Mouse (Mus musculus): ENCODE measurements at regions not wholly inside any gene's neighbourhood (a gene's known extent, or its start where the extent isn't known, plus 50 kb on each side); places are given as distances from the start of the nearest gene placed in this dataset.
A peak's percentile ranks its signal among the peaks of the same experiment; 100 is the strongest.
"Not testable (repeated sequence)": the region's sequence is repeated elsewhere in the genome, so short reads cannot be mapped to it uniquely, and the experiment has no call there.

GRCm38 (mm10) chr10:22556401-22556800, 88.4 kb upstream of the Slc2a12 start:
- H3K9me3 ChIP-seq (ENCODE audit: low read length); ATAC-seq (ENCODE audit: low FRiP score, low TSS enrichment); H3K36me3 ChIP-seq (ENCODE audit: insufficient read depth, low read length); H3K4me3 ChIP-seq (ENCODE audit: low read length); H3K9ac ChIP-seq (replicated peaks; ENCODE audit: low read length); H3K27me3 ChIP-seq (ENCODE audit: insufficient read depth, low read length); H3K27ac ChIP-seq (ENCODE audit: low read length); H3K4me1 ChIP-seq (ENCODE audit: insufficient read depth, low read length); H3K4me2 ChIP-seq (replicated peaks; ENCODE audit: low read depth, low read length): not testable (repeated sequence)
- 88% methylated on average over 2 of the region's 2 CpGs for WGBS

GRCm38 (mm10) chr10:22569250-22570010, 75.4 kb upstream of the Slc2a12 start:
- ATAC-seq (ENCODE audit: low FRiP score, low TSS enrichment) = peak; percentile 74
- not testable (repeated sequence) for H3K4me3 ChIP-seq (ENCODE audit: low read length); H3K9me3 ChIP-seq (ENCODE audit: low read length); H3K4me2 ChIP-seq (replicated peaks; ENCODE audit: low read depth, low read length); H3K9ac ChIP-seq (replicated peaks; ENCODE audit: low read length); H3K4me1 ChIP-seq (ENCODE audit: insufficient read depth, low read length); H3K36me3 ChIP-seq (ENCODE audit: insufficient read depth, low read length); H3K27ac ChIP-seq (ENCODE audit: low read length); H3K27me3 ChIP-seq (ENCODE audit: insufficient read depth, low read length)
- 25% methylated on average over 14 of the region's 16 CpGs for WGBS

GRCm38 (mm10) chr10:22574048-22574447, 70.8 kb upstream of the Slc2a12 start:
- not testable (repeated sequence) for H3K4me3 ChIP-seq (ENCODE audit: low read length); H3K9ac ChIP-seq (replicated peaks; ENCODE audit: low read length); H3K4me2 ChIP-seq (replicated peaks; ENCODE audit: low read depth, low read length); H3K27me3 ChIP-seq (ENCODE audit: insufficient read depth, low read length); H3K4me1 ChIP-seq (ENCODE audit: insufficient read depth, low read length); H3K27ac ChIP-seq (ENCODE audit: low read length); H3K9me3 ChIP-seq (ENCODE audit: low read length); H3K36me3 ChIP-seq (ENCODE audit: insufficient read depth, low read length)
- peak; percentile 92 for ATAC-seq (ENCODE audit: low FRiP score, low TSS enrichment)
- WGBS = 24% methylated on average over 4 of the region's 4 CpGs

- not testable (repeated sequence) for H3K4me2 ChIP-seq (replicated peaks; ENCODE audit: low read depth, low read length)
Measured at GRCm38 (mm10) chr10:22579426-22579825, 65.4 kb upstream of the Slc2a12 start.

GRCm38 (mm10) chr10:22581300-22581699, 63.5 kb upstream of the Slc2a12 start:
- H3K4me3 ChIP-seq (ENCODE audit: low read length); H3K36me3 ChIP-seq (ENCODE audit: insufficient read depth, low read length); H3K9me3 ChIP-seq (ENCODE audit: low read length); H3K27ac ChIP-seq (ENCODE audit: low read length); H3K4me1 ChIP-seq (ENCODE audit: insufficient read depth, low read length); H3K9ac ChIP-seq (replicated peaks; ENCODE audit: low read length); H3K27me3 ChIP-seq (ENCODE audit: insufficient read depth, low read length); ATAC-seq (ENCODE audit: low FRiP score, low TSS enrichment); H3K4me2 ChIP-seq (replicated peaks; ENCODE audit: low read depth, low read length): not testable (repeated sequence)
- 89% methylated on average over 9 of the region's 9 CpGs for WGBS

More at GRCm38 (mm10) chr10:22579426-22579825, 65.4 kb upstream of the Slc2a12 start:
- not testable (repeated sequence) for H3K27me3 ChIP-seq (ENCODE audit: insufficient read depth, low read length); H3K9ac ChIP-seq (replicated peaks; ENCODE audit: low read length); H3K4me3 ChIP-seq (ENCODE audit: low read length); H3K36me3 ChIP-seq (ENCODE audit: insufficient read depth, low read length); H3K9me3 ChIP-seq (ENCODE audit: low read length); H3K4me1 ChIP-seq (ENCODE audit: insufficient read depth, low read length); H3K27ac ChIP-seq (ENCODE audit: low read length)
- peak; percentile 75; the same call in 1 of the 2 replicates for ATAC-seq (ENCODE audit: low FRiP score, low TSS enrichment)
- WGBS = 15% methylated on average over 3 of the region's 3 CpGs

GRCm38 (mm10) chr10:22583306-22583705, 61.5 kb upstream of the Slc2a12 start:
- not testable (repeated sequence) for H3K27me3 ChIP-seq (ENCODE audit: insufficient read depth, low read length); H3K27ac ChIP-seq (ENCODE audit: low read length); H3K9me3 ChIP-seq (ENCODE audit: low read length); H3K4me2 ChIP-seq (replicated peaks; ENCODE audit: low read depth, low read length); H3K36me3 ChIP-seq (ENCODE audit: insufficient read depth, low read length); H3K9ac ChIP-seq (replicated peaks; ENCODE audit: low read length); H3K4me1 ChIP-seq (ENCODE audit: insufficient read depth, low read length); H3K4me3 ChIP-seq (ENCODE audit: low read length); ATAC-seq (ENCODE audit: low FRiP score, low TSS enrichment)
- WGBS = 100% methylated on average over 2 of the region's 2 CpGs

- 88% methylated on average over 1 of the region's 1 CpGs for WGBS
- H3K9ac ChIP-seq (replicated peaks; ENCODE audit: low read length); H3K4me1 ChIP-seq (ENCODE audit: insufficient read depth, low read length); H3K9me3 ChIP-seq (ENCODE audit: low read length); ATAC-seq (ENCODE audit: low FRiP score, low TSS enrichment); H3K27me3 ChIP-seq (ENCODE audit: insufficient read depth, low read length); H3K4me3 ChIP-seq (ENCODE audit: low read length); H3K36me3 ChIP-seq (ENCODE audit: insufficient read depth, low read length); H3K4me2 ChIP-seq (replicated peaks; ENCODE audit: low read depth, low read length); H3K27ac ChIP-seq (ENCODE audit: low read length): not testable (repeated sequence)
Measured at GRCm38 (mm10) chr10:22588587-22588986, 56.2 kb upstream of the Slc2a12 start.

- not testable (repeated sequence) for H3K27me3 ChIP-seq (ENCODE audit: insufficient read depth, low read length); H3K4me2 ChIP-seq (replicated peaks; ENCODE audit: low read depth, low read length); H3K9me3 ChIP-seq (ENCODE audit: low read length); H3K27ac ChIP-seq (ENCODE audit: low read length); H3K4me1 ChIP-seq (ENCODE audit: insufficient read depth, low read length); H3K9ac ChIP-seq (replicated peaks; ENCODE audit: low read length); H3K4me3 ChIP-seq (ENCODE audit: low read length); H3K36me3 ChIP-seq (ENCODE audit: insufficient read depth, low read length)
- 45% methylated on average over 4 of the region's 4 CpGs for WGBS
- ATAC-seq (ENCODE audit: low FRiP score, low TSS enrichment) = peak; percentile 35; the same call in 1 of the 2 replicates
Measured at GRCm38 (mm10) chr10:22591664-22592063, 53.1 kb upstream of the Slc2a12 start.

- H3K27me3 ChIP-seq (ENCODE audit: insufficient read depth, low read length); H3K9ac ChIP-seq (replicated peaks; ENCODE audit: low read length); H3K4me3 ChIP-seq (ENCODE audit: low read length); H3K9me3 ChIP-seq (ENCODE audit: low read length); H3K36me3 ChIP-seq (ENCODE audit: insufficient read depth, low read length); H3K4me1 ChIP-seq (ENCODE audit: insufficient read depth, low read length); H3K4me2 ChIP-seq (replicated peaks; ENCODE audit: low read depth, low read length): not testable (repeated sequence)
- 0 out of 2 replicates have a peak overlapping the region, but pooled peaks have one; percentile 34 for H3K27ac ChIP-seq (ENCODE audit: low read length)
- WGBS = 30% methylated on average over 4 of the region's 4 CpGs
- ATAC-seq (ENCODE audit: low FRiP score, low TSS enrichment) = peak; percentile 75
Measured at GRCm38 (mm10) chr10:22592189-22592603, 52.6 kb upstream of the Slc2a12 start.

GRCm38 (mm10) chr10:22592752-22593151, 52.1 kb upstream of the Slc2a12 start:
- not testable (repeated sequence) for ATAC-seq (ENCODE audit: low FRiP score, low TSS enrichment); H3K4me2 ChIP-seq (replicated peaks; ENCODE audit: low read depth, low read length)

More at GRCm38 (mm10) chr10:22592752-22593151, 52.1 kb upstream of the Slc2a12 start:
- 90% methylated on average over 6 of the region's 6 CpGs for WGBS
- not testable (repeated sequence) for H3K36me3 ChIP-seq (ENCODE audit: insufficient read depth, low read length); H3K4me1 ChIP-seq (ENCODE audit: insufficient read depth, low read length); H3K9me3 ChIP-seq (ENCODE audit: low read length); H3K27me3 ChIP-seq (ENCODE audit: insufficient read depth, low read length); H3K9ac ChIP-seq (replicated peaks; ENCODE audit: low read length); H3K27ac ChIP-seq (ENCODE audit: low read length); H3K4me3 ChIP-seq (ENCODE audit: low read length)

Measured in kidney, embryonic 16.5 days (tissue).